Comparison of ENCODE assay signal across 9 mouse cellular contexts in genomic region chr6:22983769-22984519, GRCm38 (mm10).
DNase-seq lines count a peak whose midpoint lies in the region; ATAC-seq and TF ChIP-seq lines count a peak whose summit lies in the region.
"Had no signal": no experiment of that assay in that cellular context is flagged by ENCODE, and none has a peak within 500 bp of the region (broad histone marks: within the 10 kb centered on the region; RNA-seq: fewer than 3 reads in every experiment).

No protein-coding gene starts in this region.

- no peaks in the 10 kb centered on the region for H3K27me3 ChIP-seq in heart, embryonic 15.5 days
- no peaks in the 10 kb centered on the region for H3K27me3 ChIP-seq in embryonic facial prominence, embryonic 10.5 days (replicated peaks; ENCODE audit: low read depth, poor library complexity, severe bottlenecking)
- H3K27me3 ChIP-seq in limb, embryonic 14.5 days (ENCODE audit: control insufficient read depth, insufficient read depth, low read length) = no peaks in the 10 kb centered on the region
- H3K27me3 ChIP-seq: liver, embryonic 13.5 days had no signal

- no peak for TF ChIP-seq POLR2A in limb, embryonic 14.5 days (IDR thresholded peaks at IDR 0.05; ENCODE audit: borderline replicate concordance, extremely low read depth, insufficient read depth, insufficient read length)

- no peak for ATAC-seq in heart, embryonic 15.5 days (replicated peaks; ENCODE audit: insufficient number of reproducible peaks, insufficient read depth, low FRiP score, low read depth)
- no peak for ATAC-seq in limb, embryonic 14.5 days (ENCODE audit: low FRiP score, low read depth)

- H3K27ac ChIP-seq in heart, embryonic 15.5 days = no peak overlapping the region
- no peak overlapping the region for H3K27ac ChIP-seq in embryonic facial prominence, embryonic 10.5 days (replicated peaks)
- no peak overlapping the region for H3K27ac ChIP-seq in limb, embryonic 14.5 days (replicated peaks; ENCODE audit: low read depth, low read length)
- H3K27ac ChIP-seq: liver, embryonic 13.5 days had no signal

- no peak overlapping the region for H3K4me3 ChIP-seq in heart, embryonic 15.5 days
- peak overlapping the region; percentile 23; the same call in 1 of the 2 replicates for H3K4me3 ChIP-seq in embryonic facial prominence, embryonic 10.5 days
- no peak overlapping the region for H3K4me3 ChIP-seq in limb, embryonic 14.5 days (replicated peaks; ENCODE audit: low read length)
- H3K4me3 ChIP-seq: liver, embryonic 13.5 days had no signal

- intact Hi-C loops in left cerebral cortex, postnatal 36 days (cut with DNase I) = loop anchor here (5.0 kb wide), 2 partner anchors 657 to 862 kb away; no protein-coding TSS in a partner anchor

- no peak overlapping the region for H3K9ac ChIP-seq in heart, embryonic 15.5 days
- no peak overlapping the region for H3K9ac ChIP-seq in limb, embryonic 14.5 days (ENCODE audit: low read depth, low read length, severe bottlenecking)
- H3K9ac ChIP-seq: liver, embryonic 13.5 days had no signal

- H3K9me3 ChIP-seq in heart, embryonic 15.5 days (replicated peaks) = no peaks in the 10 kb centered on the region
- peaks cover 8% of the 10 kb centered on the region for H3K9me3 ChIP-seq in embryonic facial prominence, embryonic 10.5 days
- H3K9me3 ChIP-seq in limb, embryonic 14.5 days (ENCODE audit: control insufficient read depth, low read length) = peaks cover 9% of the 10 kb centered on the region

- no peak for DNase-seq in heart, adult 8-10 months (ENCODE audit: low spot score)
- DNase-seq in ES-CJ7 (ENCODE audit: low read depth, low spot score) = peak; percentile 12
- DNase-seq in embryonic facial prominence, embryonic 10.5 days (ENCODE audit: low spot score) = no peak
- peak; percentile 52 for DNase-seq in limb, embryonic 14.5 days (ENCODE audit: low spot score)
- DNase-seq in thymus, adult 18-20 months = no peak
- no peak for DNase-seq in left cerebral cortex, postnatal 36 days (ENCODE audit: low spot score in 2 of 2)
- DNase-seq in spleen, adult 18-20 months = no peak
- DNase-seq: liver, embryonic 13.5 days had no signal

- no peaks in the 10 kb centered on the region for H3K36me3 ChIP-seq in heart, embryonic 15.5 days
- peaks cover 8% of the 10 kb centered on the region for H3K36me3 ChIP-seq in embryonic facial prominence, embryonic 10.5 days (replicated peaks)
- no peaks in the 10 kb centered on the region for H3K36me3 ChIP-seq in limb, embryonic 14.5 days (ENCODE audit: control insufficient read depth, insufficient read depth, low read length)
- H3K36me3 ChIP-seq: liver, embryonic 13.5 days had no signal

- 7% methylated on average over 9 of the region's 9 CpGs for WGBS in heart, embryonic 15.5 days
- 6% methylated on average over 9 of the region's 9 CpGs for WGBS in embryonic facial prominence, embryonic 10.5 days
- WGBS in limb, embryonic 14.5 days = 7% methylated on average over 9 of the region's 9 CpGs

- no peaks in the 10 kb centered on the region for H3K4me1 ChIP-seq in heart, embryonic 15.5 days (replicated peaks)
- H3K4me1 ChIP-seq in embryonic facial prominence, embryonic 10.5 days = peaks cover 9% of the 10 kb centered on the region
- H3K4me1 ChIP-seq in limb, embryonic 14.5 days (ENCODE audit: control insufficient read depth, insufficient read depth, low read length) = peaks cover 5% of the 10 kb centered on the region; the same call in 1 of the 2 replicates
- H3K4me1 ChIP-seq: liver, embryonic 13.5 days had no signal

- H3K4me2 ChIP-seq in heart, embryonic 15.5 days = peak overlapping the region; percentile 34
- no peak overlapping the region; the same call in 1 of the 2 replicates for H3K4me2 ChIP-seq in limb, embryonic 14.5 days (replicated peaks; ENCODE audit: low read depth, low read length, severe bottlenecking)
- H3K4me2 ChIP-seq: liver, embryonic 13.5 days had no signal

Comparison
In these comparisons a context has a peak if more than half of its experiments do, and no peak if none do; other contexts are left out.
1. DNase-seq: peak in ES-CJ7 (single experiment) and limb, embryonic 14.5 days (single experiment); none in heart, adult 8-10 months (single experiment), embryonic facial prominence, embryonic 10.5 days (single experiment), thymus, adult 18-20 months (0 of 2), left cerebral cortex, postnatal 36 days (0 of 2) and spleen, adult 18-20 months (0 of 2).